Mouse (Mus musculus): ENCODE data around the gene Chm. TPM values are rescaled to one million over a fixed set of nuclear protein-coding genes. Genes with fewer than 3 reads are reported as not detected.

Chm gene
- 7.7 and 8.5 TPM in 2 replicates for polyA plus RNA-seq (2012; rRNA removed)

GRCm38 (mm10) chrX:113185230-113185985, at the start of gene Chm:
TSS of gene Chm (minus strand) at chrX:113185517.

Other genes starting within 250 kb of the Chm start
- 2.4 and 3.6 TPM in 2 replicates for gene Dach2, start 112.0 kb upstream of the Chm start, polyA plus RNA-seq (2012; rRNA removed)